Mouse (Mus musculus): ENCODE data around the gene Pdzd2.

- no peak for TF ChIP-seq GATA1 (IDR thresholded peaks at IDR 0.05; ENCODE audit: low read length)
- no peak for TF ChIP-seq TAL1 (IDR thresholded peaks at IDR 0.05; ENCODE audit: low read length)
These were observed 147.1 kb downstream of the Pdzd2 start for GRCm38 (mm10) chr15:12592628-12593027.
